Mouse (Mus musculus) spleen, adult 2 months (tissue): ENCODE data around the gene Haus5.

Experiments used
- CTCF ChIP-seq: fragments of 200-500 bp; IDR thresholded peaks from 2 replicates; pipeline ENCODE4 v1.5.1; 2011; ENCODE audit warnings: mild to moderate bottlenecking, inconsistent platforms; ENCODE audit not compliant: insufficient read depth, insufficient read length, insufficient replicate concordance; ENCODE audit errors: extremely low read depth
- POLR2A ChIP-seq: fragments of 200-500 bp; IDR thresholded peaks from 2 replicates; pipeline ENCODE4 v1.6.1; 2011; ENCODE audit warnings: low read depth, low read length, inconsistent platforms

DNA sequence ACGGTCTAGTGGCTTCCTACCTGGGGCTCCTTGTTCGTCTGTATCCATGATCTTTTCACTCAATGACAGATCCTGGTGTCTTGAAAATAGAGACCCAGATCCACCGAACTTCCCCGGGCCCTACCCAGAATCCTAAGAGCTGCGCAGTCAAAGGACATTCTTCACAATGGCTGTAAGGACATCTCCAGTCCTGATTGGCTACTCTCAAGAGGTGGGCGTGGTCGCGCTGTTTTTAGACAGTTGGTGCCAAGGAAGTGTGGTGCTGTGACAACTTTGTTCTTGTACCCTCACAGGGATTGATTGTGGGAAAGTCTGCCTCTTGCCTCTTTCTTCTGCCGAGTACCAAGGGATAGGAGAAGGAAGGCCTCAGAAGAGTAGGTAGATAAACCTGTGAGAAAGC is 6.7 kb upstream of the Haus5 start, which contains the start of gene Pmis2:
- TF ChIP-seq POLR2A (no peak), CTCF (no peak)
